Comparison of ENCODE assay signal across 9 mouse cellular contexts in the genomic region with DNA sequence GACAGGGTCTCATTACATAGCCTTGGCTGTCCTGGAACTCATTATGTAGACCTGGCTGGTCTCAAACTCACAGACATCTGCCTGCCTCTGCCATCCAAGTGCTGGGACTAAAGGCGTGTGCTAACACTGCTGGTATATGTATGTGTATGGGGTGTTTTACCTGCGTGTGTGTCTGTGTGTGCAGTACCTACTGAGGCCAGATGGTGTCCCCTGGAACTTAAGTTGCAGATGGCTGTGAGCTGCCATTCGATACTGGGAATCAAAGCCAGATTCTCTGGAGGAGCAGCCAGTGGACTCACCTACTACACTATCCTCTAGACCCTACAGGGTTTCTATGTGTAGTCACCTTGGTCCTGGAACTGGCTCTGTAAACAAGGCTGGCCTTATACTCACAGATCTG. TPM values are rescaled to one million over a fixed set of nuclear protein-coding genes. Genes with fewer than 3 reads are reported as not detected.
DNase-seq lines count a peak whose midpoint lies in the region; ATAC-seq and TF ChIP-seq lines count a peak whose summit lies in the region.
"Had no signal": no experiment of that assay in that cellular context is flagged by ENCODE, and none has a peak within 500 bp of the region (broad histone marks: within the 10 kb centered on the region; RNA-seq: fewer than 3 reads in every experiment).

No protein-coding gene starts in this region.

- no peaks in the 10 kb centered on the region for H3K27me3 ChIP-seq in liver, embryonic 14.5 days (ENCODE audit: control insufficient read depth, insufficient read depth, low read length)
- H3K27me3 ChIP-seq: liver, embryonic 13.5 days had no signal

- DNase-seq in CD4-positive, CD25-positive, alpha-beta regulatory T cell, adult 2 months (ENCODE audit: low read depth, low spot score) = peak; percentile 66
- DNase-seq in left cerebral cortex, adult 2 months (ENCODE audit: extremely low spot score in 1 of 2, low spot score in 2 of 2) = no peak
- DNase-seq in left cerebral cortex, postnatal 36 days (ENCODE audit: low spot score in 2 of 2) = no peak
- peak; percentile 89 for DNase-seq in ZHBTc4 (ENCODE audit: low read depth, low spot score)
- no peak for DNase-seq in liver, embryonic 14.5 days (ENCODE audit: low read depth in 3 of 3, low spot score in 3 of 3)
- no peak for DNase-seq in frontal cortex, postnatal 14 days (ENCODE audit: low spot score in 2 of 2)
- DNase-seq in urinary bladder, postnatal 25 days (ENCODE audit: low spot score) = no peak
- DNase-seq: liver, embryonic 13.5 days had no signal

- H3K4me2 ChIP-seq in liver, embryonic 14.5 days (ENCODE audit: low read depth) = no peak overlapping the region
- H3K4me2 ChIP-seq: liver, embryonic 13.5 days had no signal

- H3K9ac ChIP-seq in liver, embryonic 14.5 days (replicated peaks) = no peak overlapping the region
- H3K9ac ChIP-seq: liver, embryonic 13.5 days had no signal

- H3K4me3 ChIP-seq in left cerebral cortex, adult 2 months = no peak overlapping the region
- H3K4me3 ChIP-seq in liver, embryonic 14.5 days (ENCODE audit: insufficient read depth in 1 of 2, low read depth in 2 of 2, low read length in 2 of 2) = no peak overlapping the region
- H3K4me3 ChIP-seq: liver, embryonic 13.5 days had no signal

- intact Hi-C loops in left cerebral cortex, adult 2 months (cut with DNase I) = no loop called here
- intact Hi-C loops in left cerebral cortex, postnatal 36 days (cut with DNase I) = loop anchor here (5.0 kb wide), 1 partner anchor 47 kb away; the partner anchor contains the start of gene Cpt1c

- no peak overlapping the region for H3K27ac ChIP-seq in left cerebral cortex, adult 2 months
- no peak overlapping the region for H3K27ac ChIP-seq in liver, embryonic 14.5 days

- peak; percentile 54 for TF ChIP-seq CTCF in left cerebral cortex, adult 2 months (IDR thresholded peaks at IDR 0.05)
- TF ChIP-seq CTCF in liver, embryonic 14.5 days (IDR thresholded peaks at IDR 0.05; ENCODE audit: low read depth) = peak; percentile 77

- peaks cover 34% of the 10 kb centered on the region for H3K36me3 ChIP-seq in liver, embryonic 14.5 days (replicated peaks; ENCODE audit: control insufficient read depth, insufficient read depth, low read depth)

- H3K4me1 ChIP-seq in liver, embryonic 14.5 days (replicated peaks; ENCODE audit: control insufficient read depth in 2 of 2, insufficient read depth in 2 of 2, low read length in 1 of 2) = peaks cover 27 to 36% of the 10 kb centered on the region in 2 experiments

- no peak for ATAC-seq in CD4-positive, CD25-positive, alpha-beta regulatory T cell, adult 4 months
- no peak for ATAC-seq in liver, embryonic 14.5 days (ENCODE audit: insufficient read depth)

- TF ChIP-seq EP300 in liver, embryonic 14.5 days (IDR thresholded peaks at IDR 0.05; ENCODE audit: low read depth) = no peak

- WGBS in liver, embryonic 14.5 days (ENCODE audit: insufficient replicate concordance) = 58% methylated on average over 3 of the region's 3 CpGs

- H3K9me3 ChIP-seq in liver, embryonic 14.5 days (ENCODE audit: control insufficient read depth, low read length) = no peaks in the 10 kb centered on the region
- H3K9me3 ChIP-seq: liver, embryonic 13.5 days had no signal

RNA-seq across cellular contexts. Expression of gene Ap2a1, which starts 3.8 kb away (rescaled TPM):
- 1 to 10 TPM; 6.2 to 7.4 TPM for polyA plus RNA-seq in CD4-positive, CD25-positive, alpha-beta regulatory T cell, adult 4 months (2017; shearing (Covaris generic))
- 100 to 1,000 TPM; 327 to 331 TPM for total RNA-seq in left cerebral cortex, adult 2 months (2021)
- 100 to 1,000 TPM; 346 to 355 TPM for total RNA-seq in left cerebral cortex, postnatal 36 days (2021)
- 62.2 and 67.6 TPM in 2 replicates for polyA plus RNA-seq in liver, embryonic 14.5 days (2012; rRNA removed)
- 69.6 and 74.2 TPM in 2 replicates for polyA plus RNA-seq in liver, embryonic 14.5 days (2014; fragmentation: Nextera tagmentation; extraction: Ambion mirVana)

RNA-seq across cellular contexts. Expression of gene Tsks, which starts 17.5 kb away (rescaled TPM):
- polyA plus RNA-seq in CD4-positive, CD25-positive, alpha-beta regulatory T cell, adult 4 months (2017; shearing (Covaris generic)) = not detected
- 1 to 10 TPM; 2.8 to 3.0 TPM for total RNA-seq in left cerebral cortex, adult 2 months (2021)
- total RNA-seq in left cerebral cortex, postnatal 36 days (2021) = 1 to 10 TPM; 1.4 to 3.4 TPM
- 0.07 and 0.22 TPM in 2 replicates for polyA plus RNA-seq in liver, embryonic 14.5 days (2012; rRNA removed)
- polyA plus RNA-seq in liver, embryonic 14.5 days (2014; fragmentation: Nextera tagmentation; extraction: Ambion mirVana) = 0.05 TPM in 1 of 2 replicates, not detected in the other

RNA-seq across cellular contexts. Expression of gene Fuz, which starts 29.6 kb away (rescaled TPM):
- 10 to 100 TPM in 1 of 2 experiments, 1 to 10 TPM in 1; 9.2 to 17.5 TPM for polyA plus RNA-seq in CD4-positive, CD25-positive, alpha-beta regulatory T cell, adult 4 months (2017; shearing (Covaris generic))
- total RNA-seq in left cerebral cortex, adult 2 months (2021) = 10 to 100 TPM; 23.4 to 24.1 TPM
- total RNA-seq in left cerebral cortex, postnatal 36 days (2021) = 10 to 100 TPM; 18.2 to 20.6 TPM
- polyA plus RNA-seq in liver, embryonic 14.5 days (2012; rRNA removed) = 5.9 and 6.5 TPM in 2 replicates
- 5.0 and 5.5 TPM in 2 replicates for polyA plus RNA-seq in liver, embryonic 14.5 days (2014; fragmentation: Nextera tagmentation; extraction: Ambion mirVana)

RNA-seq across cellular contexts. Expression of gene Med25, which starts 33.0 kb away (rescaled TPM):
- 10 to 100 TPM in 1 of 2 experiments, 1 to 10 TPM in 1; 9.1 to 10.9 TPM for polyA plus RNA-seq in CD4-positive, CD25-positive, alpha-beta regulatory T cell, adult 4 months (2017; shearing (Covaris generic))
- 10 to 100 TPM; 96.1 to 98.5 TPM for total RNA-seq in left cerebral cortex, adult 2 months (2021)
- 10 to 100 TPM; 91.7 to 98.1 TPM for total RNA-seq in left cerebral cortex, postnatal 36 days (2021)
- polyA plus RNA-seq in liver, embryonic 14.5 days (2012; rRNA removed) = 29.3 and 35.1 TPM in 2 replicates
- polyA plus RNA-seq in liver, embryonic 14.5 days (2014; fragmentation: Nextera tagmentation; extraction: Ambion mirVana) = 24.2 and 27.1 TPM in 2 replicates

RNA-seq across cellular contexts. Expression of gene Cpt1c, which starts 49.2 kb away (rescaled TPM):
- polyA plus RNA-seq in CD4-positive, CD25-positive, alpha-beta regulatory T cell, adult 4 months (2017; shearing (Covaris generic)) = under 1 TPM; 0.36 to 0.92 TPM
- total RNA-seq in left cerebral cortex, adult 2 months (2021) = 100 to 1,000 TPM in 1 of 2 experiments, 10 to 100 TPM in 1; 97.9 to 102 TPM
- total RNA-seq in left cerebral cortex, postnatal 36 days (2021) = 10 to 100 TPM; 85.4 to 97.7 TPM
- polyA plus RNA-seq in liver, embryonic 14.5 days (2012; rRNA removed) = 2.5 and 3.0 TPM in 2 replicates
- 0.80 and 1.3 TPM in 2 replicates for polyA plus RNA-seq in liver, embryonic 14.5 days (2014; fragmentation: Nextera tagmentation; extraction: Ambion mirVana)

Comparison
In these comparisons a context has a peak if more than half of its experiments do, and no peak if none do; other contexts are left out.
1. DNase-seq: peak in CD4-positive, CD25-positive, alpha-beta regulatory T cell, adult 2 months (single experiment) and ZHBTc4 (single experiment); none in left cerebral cortex, adult 2 months (0 of 2), left cerebral cortex, postnatal 36 days (0 of 2), liver, embryonic 14.5 days (0 of 3), frontal cortex, postnatal 14 days (0 of 2) and urinary bladder, postnatal 25 days (single experiment).